Mouse (Mus musculus) embryonic fibroblast, embryonic 13.5 days (primary cell): ENCODE data around the gene Fadd.

ENCODE experiments used
- CTCF ChIP-seq: IDR thresholded peaks from 2 replicates; pipeline ENCODE4 v1.5.1; 2011; ENCODE audit warnings: mild to moderate bottlenecking, control low read depth, low read length, moderate library complexity, borderline replicate concordance; ENCODE audit not compliant: insufficient read depth
- POLR2A ChIP-seq: IDR thresholded peaks from 2 replicates; pipeline ENCODE4 v1.6.1; 2011; ENCODE audit warnings: low read depth, mild to moderate bottlenecking, control low read depth, low read length, moderate library complexity

DNA sequence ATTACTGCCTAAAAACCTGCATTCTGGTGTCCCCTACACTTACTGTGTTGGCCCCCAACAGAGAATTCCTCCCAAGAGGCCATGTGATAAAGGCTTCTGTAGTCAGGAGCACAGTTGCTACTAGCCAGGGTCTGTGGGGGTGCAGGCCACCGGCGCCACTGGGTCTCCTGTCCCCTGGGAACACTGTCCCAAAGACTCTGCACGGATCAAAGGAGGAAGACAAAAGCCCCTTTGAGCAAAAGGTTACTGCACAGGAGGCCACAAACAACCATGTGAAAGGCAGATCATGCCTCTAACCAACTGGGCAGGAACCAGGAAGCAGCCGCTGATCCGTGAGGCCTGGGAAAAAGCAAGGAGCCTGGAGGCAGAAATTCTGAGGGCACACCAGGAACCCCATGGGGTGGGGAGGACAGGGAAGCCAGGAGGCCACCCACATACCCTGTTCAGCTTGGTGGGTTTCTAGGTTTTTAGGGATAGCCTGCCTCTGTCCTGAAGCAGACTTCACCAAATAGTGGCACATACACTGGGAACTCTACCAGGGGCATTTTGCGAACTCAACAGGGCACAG is 18.2 kb upstream of the Fadd start:
- TF ChIP-seq CTCF (no peak), POLR2A (no peak)
